Mouse (Mus musculus): ENCODE results near the gene Tle6. TPM values are rescaled to one million over a fixed set of nuclear protein-coding genes. Genes with fewer than 3 reads are reported as not detected.
A peak's percentile ranks its signal among the peaks of the same experiment; 100 is the strongest.

Tle6 gene
- total and polyA plus RNA-seq, 3 experiments = 16.9 to 31.9 TPM; not detected in 1

- DNase-seq (ENCODE audit: low read depth, low spot score) = no peak
- no peaks in the 10 kb centered on the region for H3K27me3 ChIP-seq (ENCODE audit: control insufficient read depth in 1 of 2, insufficient read depth in 2 of 2, low read length in 2 of 2)
- no peak overlapping the region for H3K4me3 ChIP-seq (ENCODE audit: control insufficient read depth in 1 of 2, insufficient read depth in 1 of 2, low read depth in 2 of 2, low read length in 2 of 2)
- H3K79me2 ChIP-seq (ENCODE audit: control insufficient read depth, insufficient read depth, low read length, poor library complexity) = no peaks in the 10 kb centered on the region
- no peaks in the 10 kb centered on the region; a peak in 1 of 4 replicates for H3K36me3 ChIP-seq (ENCODE audit: control insufficient read depth in 1 of 2, insufficient read depth in 2 of 2, low read length in 2 of 2)
- H3K4me1 ChIP-seq (ENCODE audit: control insufficient read depth in 1 of 2, insufficient read depth in 2 of 2, low read length in 2 of 2) = peaks cover 0 to 6% of the 10 kb centered on the region in 2 experiments; a peak in 2 of 4 replicates
- H3K27ac ChIP-seq (ENCODE audit: control insufficient read depth, low read depth, low read length) = no peak overlapping the region
- no peaks in the 10 kb centered on the region for H3K9me3 ChIP-seq (replicated peaks; ENCODE audit: insufficient read depth, low read length)
- no peak overlapping the region for H3K9ac ChIP-seq (ENCODE audit: control insufficient read depth, low read depth, low read length, poor library complexity, severe bottlenecking)
- no peak for TF ChIP-seq CHD2 (IDR thresholded peaks at IDR 0.05; ENCODE audit: low read length)
- no peak for TF ChIP-seq SIN3A (IDR thresholded peaks at IDR 0.05; ENCODE audit: low read length)
- TF ChIP-seq TAL1 (IDR thresholded peaks at IDR 0.05; ENCODE audit: low read length) = no peak
- no peak for TF ChIP-seq GATA1 (IDR thresholded peaks at IDR 0.05; ENCODE audit: low read depth, low read length)
- no peak for TF ChIP-seq MAFK (IDR thresholded peaks at IDR 0.05; ENCODE audit: borderline replicate concordance, low read depth, low read length)
- no peak for TF ChIP-seq MXI1 (IDR thresholded peaks at IDR 0.05; ENCODE audit: low read depth, low read length)
- TF ChIP-seq POLR2A (IDR thresholded peaks at IDR 0.05; ENCODE audit: control insufficient read depth in 1 of 2, insufficient read depth in 1 of 2, low read depth in 1 of 2, low read length in 2 of 2, poor library complexity in 1 of 2) = no peak
- no peak for TF ChIP-seq KAT2A (conservative IDR thresholded peaks at IDR 0.05; ENCODE audit: low read depth, low read length)
- TF ChIP-seq MAZ (IDR thresholded peaks at IDR 0.05; ENCODE audit: low read depth, low read length) = no peak
- TF ChIP-seq USF1 (IDR thresholded peaks at IDR 0.05; ENCODE audit: low read depth, low read length) = no peak
- no peak for TF ChIP-seq ZC3H11A (IDR thresholded peaks at IDR 0.05; ENCODE audit: low read depth, low read length)
- no peak for TF ChIP-seq SMC3 (IDR thresholded peaks at IDR 0.05; ENCODE audit: low read depth, low read length)
- TF ChIP-seq E2F4 (IDR thresholded peaks at IDR 0.05; ENCODE audit: borderline replicate concordance, low read depth, low read length) = no peak
- no peak for TF ChIP-seq JUND (IDR thresholded peaks at IDR 0.05; ENCODE audit: low read depth, low read length)
- TF ChIP-seq CHD1 (IDR thresholded peaks at IDR 0.05; ENCODE audit: low read depth, low read length) = no peak
- TF ChIP-seq EP300 (IDR thresholded peaks at IDR 0.05; ENCODE audit: low read depth in 1 of 2, low read length in 2 of 2) = no peak
These were observed 20.9 kb downstream of the Tle6 start for GRCm38 (mm10) chr10:81579967-81580366.

- Histone ChIP-seq H3K4me1 (ENCODE audit: control insufficient read depth in 1 of 2, insufficient read depth in 2 of 2, low read length in 2 of 2) (peaks cover 3 to 23% of the 10 kb centered on the region in 2 experiments; a peak in 3 of 4 replicates), H3K27ac (ENCODE audit: control insufficient read depth, low read depth, low read length) (no peak overlapping the region), H3K79me2 (ENCODE audit: control insufficient read depth, insufficient read depth, low read length, poor library complexity) (no peaks in the 10 kb centered on the region; the same call in 1 of the 2 replicates), H3K27me3 (ENCODE audit: control insufficient read depth in 1 of 2, insufficient read depth in 2 of 2, low read length in 2 of 2) (no peaks in the 10 kb centered on the region), H3K36me3 (ENCODE audit: control insufficient read depth in 1 of 2, insufficient read depth in 2 of 2, low read length in 2 of 2) (peaks cover 0 to 9% of the 10 kb centered on the region in 2 experiments; a peak in 2 of 4 replicates), H3K4me3 (ENCODE audit: control insufficient read depth in 1 of 2, insufficient read depth in 1 of 2, low read depth in 2 of 2, low read length in 2 of 2) (peak overlapping the region; percentile 44 to 45), H3K9ac (ENCODE audit: control insufficient read depth, low read depth, low read length, poor library complexity, severe bottlenecking) (peak overlapping the region; percentile 35; the same call in 1 of the 2 replicates), H3K9me3 (replicated peaks; ENCODE audit: insufficient read depth, low read length) (no peaks in the 10 kb centered on the region)
- peak; percentile 37 for DNase-seq (ENCODE audit: low read depth, low spot score)
- no peak for TF ChIP-seq UBTF (IDR thresholded peaks at IDR 0.05; ENCODE audit: borderline replicate concordance, insufficient read depth, low read depth, low read length)
- no peak for TF ChIP-seq POLR2AphosphoS5 (IDR thresholded peaks at IDR 0.05; ENCODE audit: borderline replicate concordance, low read depth, low read length)
- TF ChIP-seq USF1 (IDR thresholded peaks at IDR 0.05; ENCODE audit: low read depth, low read length) = no peak
- TF ChIP-seq TBP (IDR thresholded peaks at IDR 0.05; ENCODE audit: low read depth, low read length) = no peak
- no peak for TF ChIP-seq MEF2A (IDR thresholded peaks at IDR 0.05; ENCODE audit: extremely low read depth, insufficient replicate concordance, low read depth, low read length, poor library complexity, severe bottlenecking)
- no peak for TF ChIP-seq NRF1 (IDR thresholded peaks at IDR 0.05; ENCODE audit: insufficient read depth, low read depth, low read length, poor library complexity, severe bottlenecking)
- no peak for TF ChIP-seq ZNF384 (IDR thresholded peaks at IDR 0.05; ENCODE audit: low read depth, low read length)
- no peak for TF ChIP-seq MYC (IDR thresholded peaks at IDR 0.05; ENCODE audit: low read depth, low read length)
- no peak for TF ChIP-seq MAX (IDR thresholded peaks at IDR 0.05; ENCODE audit: low read length)
- TF ChIP-seq SMC3 (IDR thresholded peaks at IDR 0.05; ENCODE audit: low read depth, low read length) = no peak
- TF ChIP-seq ZC3H11A (IDR thresholded peaks at IDR 0.05; ENCODE audit: low read depth, low read length) = no peak
- TF ChIP-seq CHD1 (IDR thresholded peaks at IDR 0.05; ENCODE audit: low read depth, low read length) = no peak
- no peak for TF ChIP-seq BHLHE40 (IDR thresholded peaks at IDR 0.05; ENCODE audit: borderline replicate concordance, low read depth, low read length)
- no peak for TF ChIP-seq RCOR1 (IDR thresholded peaks at IDR 0.05; ENCODE audit: low read depth, low read length)
- TF ChIP-seq USF2 (IDR thresholded peaks at IDR 0.05; ENCODE audit: borderline replicate concordance in 1 of 2, insufficient read depth in 1 of 2, low read depth in 1 of 2, low read length in 2 of 2) = no peak
- TF ChIP-seq SIN3A (IDR thresholded peaks at IDR 0.05; ENCODE audit: low read length) = no peak
- no peak for TF ChIP-seq RAD21 (IDR thresholded peaks at IDR 0.05; ENCODE audit: low read depth, low read length)
- TF ChIP-seq MYB (IDR thresholded peaks at IDR 0.05; ENCODE audit: low read depth, low read length) = no peak
- no peak for TF ChIP-seq MXI1 (IDR thresholded peaks at IDR 0.05; ENCODE audit: low read depth, low read length)
- TF ChIP-seq CHD2 (IDR thresholded peaks at IDR 0.05; ENCODE audit: low read length) = no peak
These were observed 25.2 kb downstream of the Tle6 start for GRCm38 (mm10) chr10:81575695-81576094.
